Mouse (Mus musculus): ENCODE data around the gene Tent5b. TPM values are rescaled to one million over a fixed set of nuclear protein-coding genes. Genes with fewer than 3 reads are reported as not detected.

Tent5b gene
- polyA plus RNA-seq, 1 experiment from 2014 or later, result not detected

Other genes starting within 250 kb of the Tent5b start
- gene Map3k6, start 239.3 kb upstream of the Tent5b start, polyA plus RNA-seq (2018), result 0.98 to 3.1 TPM (median 1.5 TPM) in 3 replicates
- not detected in 3 replicates for gene Sytl1, start 217.0 kb upstream of the Tent5b start, polyA plus RNA-seq (2018)
- 20.5 to 42.6 TPM (median 42.2 TPM) in 3 replicates for gene Tmem222, start 202.3 kb upstream of the Tent5b start, polyA plus RNA-seq (2018)
- gene Wdtc1, start 126.7 kb upstream of the Tent5b start, polyA plus RNA-seq (2018), result 19.3 to 24.9 TPM (median 22.8 TPM) in 3 replicates
- 18.3 to 27.4 TPM (median 23.8 TPM) in 3 replicates for gene Slc9a1, start 110.4 kb upstream of the Tent5b start, polyA plus RNA-seq (2018)
- 0.37 to 0.80 TPM (median 0.68 TPM) in 3 replicates for gene Trnp1, start 18.4 kb downstream of the Tent5b start, polyA plus RNA-seq (2018)
- not detected in 3 replicates for gene Kdf1, start 38.8 kb downstream of the Tent5b start, polyA plus RNA-seq (2018)
- gene Nudc, start 65.9 kb downstream of the Tent5b start, polyA plus RNA-seq (2018), result 75.7 to 166 TPM (median 133 TPM) in 3 replicates
- 0.21 to 0.88 TPM in 2 of 3 replicates, not detected in the other for gene Nr0b2, start 73.2 kb downstream of the Tent5b start, polyA plus RNA-seq (2018)
- 13.9 to 16.6 TPM (median 14.8 TPM) in 3 replicates for gene Gpatch3, start 94.6 kb downstream of the Tent5b start, polyA plus RNA-seq (2018)
- 5.4 to 14.2 TPM (median 12.1 TPM) in 3 replicates for gene Gpn2, start 104.2 kb downstream of the Tent5b start, polyA plus RNA-seq (2018)
- 2.4 to 3.6 TPM (median 3.0 TPM) in 3 replicates for gene Sfn, start 122.0 kb downstream of the Tent5b start, polyA plus RNA-seq (2018)
- gene Zdhhc18, start 170.0 kb downstream of the Tent5b start, polyA plus RNA-seq (2018), result 15.6 to 22.3 TPM (median 19.4 TPM) in 3 replicates
- 3.4 to 11.0 TPM (median 7.7 TPM) in 3 replicates for gene Pigv, start 192.5 kb downstream of the Tent5b start, polyA plus RNA-seq (2018)

Data from macrophage (primary cell).